Mouse (Mus musculus) cortical plate, adult 2 months (tissue): ENCODE measurements around the gene Smyd1.

Source experiments
- CTCF ChIP-seq: fragments of 200-500 bp; IDR thresholded peaks from 2 replicates; pipeline ENCODE4 v1.5.1; 2011; ENCODE audit warnings: mild to moderate bottlenecking, control low read depth, low read length; ENCODE audit not compliant: insufficient read depth; ENCODE audit errors: extremely low read depth
- POLR2A ChIP-seq: fragments of 200-500 bp; IDR thresholded peaks from 2 replicates; pipeline ENCODE4 v1.6.1; 2011; ENCODE audit warnings: mild to moderate bottlenecking, low read length, control low read depth; ENCODE audit not compliant: insufficient read depth; ENCODE audit errors: extremely low read depth

GRCm38 (mm10) chr6:71243258-71243657, 78.8 kb downstream of the Smyd1 start:
- TF ChIP-seq CTCF (no peak), POLR2A (no peak)
